Mouse (Mus musculus) hindlimb bud, embryonic 11.5 days (tissue): ENCODE measurements around the gene Gipr.
"Not testable (repeated sequence)": the region's sequence is repeated elsewhere in the genome, so short reads cannot be mapped to it uniquely, and the experiment has no call there.

Source experiments
- DNase-seq: peaks from one replicate; pipeline ENCODE4 v3.0.0-alpha.2; 2012; ENCODE audit warnings: low read depth, low spot score; ENCODE audit errors: extremely low spot score

Gipr gene

GRCm38 (mm10) chr7:19178443-19179092 is 12.6 kb upstream of the Gipr start:
- DNase-seq = no peak

- no peak for DNase-seq
These were observed 12.1 kb upstream of the Gipr start for GRCm38 (mm10) chr7:19178035-19178434.

GRCm38 (mm10) chr7:19177216-19177615 is 11.3 kb upstream of the Gipr start:
- no peak for DNase-seq

- DNase-seq = no peak
These were observed 10.6 kb upstream of the Gipr start for GRCm38 (mm10) chr7:19176516-19176947.

- no peak for DNase-seq
These were observed 10.0 kb upstream of the Gipr start, which contains the start of gene Eml2 for GRCm38 (mm10) chr7:19175708-19176515. Gene Eml2, plus strand, starts transcription at chr7:19176421.

- no peak for DNase-seq
These were observed 6.9 kb upstream of the Gipr start for GRCm38 (mm10) chr7:19172874-19173273.

- DNase-seq = no peak
These were observed 5.9 kb upstream of the Gipr start for GRCm38 (mm10) chr7:19171831-19172230.

- no peak for DNase-seq
These were observed 4.2 kb upstream of the Gipr start for GRCm38 (mm10) chr7:19170142-19170541.

- no peak for DNase-seq
These were observed 3.6 kb upstream of the Gipr start for GRCm38 (mm10) chr7:19169506-19169905.

- no peak for DNase-seq
These were observed 1.1 kb upstream of the Gipr start for GRCm38 (mm10) chr7:19166990-19167389.

GRCm38 (mm10) chr7:19164978-19165377 is 949 bp downstream of the Gipr start:
- DNase-seq = no peak

GRCm38 (mm10) chr7:19164189-19164588 is 1.7 kb downstream of the Gipr start:
- no peak for DNase-seq

GRCm38 (mm10) chr7:19163752-19164151 is 2.2 kb downstream of the Gipr start:
- no peak for DNase-seq

GRCm38 (mm10) chr7:19162928-19163327 is 3.0 kb downstream of the Gipr start:
- DNase-seq = no peak

GRCm38 (mm10) chr7:19160115-19160514 is 5.8 kb downstream of the Gipr start:
- DNase-seq = no peak

- no peak for DNase-seq
These were observed 6.5 kb downstream of the Gipr start for GRCm38 (mm10) chr7:19159411-19159810.

GRCm38 (mm10) chr7:19158601-19159000 is 7.3 kb downstream of the Gipr start:
- no peak for DNase-seq

- DNase-seq = no peak
These were observed 8.6 kb downstream of the Gipr start for GRCm38 (mm10) chr7:19157160-19157800.

- DNase-seq = no peak
These were observed 10.0 kb downstream of the Gipr start for GRCm38 (mm10) chr7:19155825-19156475.

GRCm38 (mm10) chr7:19154796-19155195 is 11.1 kb downstream of the Gipr start:
- no peak for DNase-seq

GRCm38 (mm10) chr7:19151121-19151520 is 14.8 kb downstream of the Gipr start:
- DNase-seq = not testable (repeated sequence)
